Mouse (Mus musculus) midbrain, postnatal 0 days (tissue): ENCODE measurements around the gene Gpam. TPM values are rescaled to one million over a fixed set of nuclear protein-coding genes. Genes with fewer than 3 reads are reported as not detected.

Experiments
- ATAC-seq: fragments of 200-750 bp; cut with Nextera tagmentation; 2 replicates; pipeline ENCODE4 v1.8.0; 2017; ENCODE audit warnings: moderate number of reproducible peaks, mild to moderate bottlenecking, moderate TSS enrichment, moderate library complexity; ENCODE audit not compliant: low FRiP score
- DNase-seq: peaks from one replicate; pipeline ENCODE4 v3.0.0-alpha.2; 2015; ENCODE audit warnings: low spot score
- H3K27ac ChIP-seq: fragments of 300-500 bp; sonication (generic); 2 replicates; pipeline ENCODE4 v1.5.1; 2014; ENCODE audit warnings: low read depth, mild to moderate bottlenecking, low read length, mixed read lengths
- H3K27me3 ChIP-seq: fragments of 300-500 bp; sonication (generic); 2 replicates; pipeline ENCODE4 v1.6.1; 2014; ENCODE audit warnings: low read length, control low read depth, mixed read lengths; ENCODE audit not compliant: insufficient read depth
- H3K36me3 ChIP-seq: fragments of 300-500 bp; sonication (generic); 2 replicates; pipeline ENCODE4 v1.6.1; 2014; ENCODE audit warnings: low read length, control low read depth, mixed read lengths; ENCODE audit not compliant: insufficient read depth
- H3K4me1 ChIP-seq: fragments of 300-500 bp; sonication (generic); 2 replicates; pipeline ENCODE4 v1.6.1; 2014; ENCODE audit warnings: mild to moderate bottlenecking, control low read depth, antibody characterized with exemption, low read length, mixed read lengths; ENCODE audit not compliant: insufficient read depth
- H3K4me2 ChIP-seq: fragments of 300-500 bp; sonication (generic); 2 replicates; pipeline ENCODE4 v1.6.1; 2014; ENCODE audit warnings: low read depth, mild to moderate bottlenecking, low read length, mixed read lengths; ENCODE audit not compliant: poor library complexity, severe bottlenecking
- H3K4me3 ChIP-seq: fragments of 300-500 bp; sonication (generic); 2 replicates; pipeline ENCODE4 v1.5.1; 2014; ENCODE audit warnings: low read depth, mild to moderate bottlenecking, low read length, moderate library complexity
- H3K9ac ChIP-seq: fragments of 300-500 bp; sonication (generic); replicated peaks from 2 replicates; pipeline ENCODE4 v1.6.1; 2014; ENCODE audit warnings: mild to moderate bottlenecking, low read length, moderate library complexity, mixed read lengths; ENCODE audit not compliant: poor library complexity, severe bottlenecking
- H3K9me3 ChIP-seq: fragments of 300-500 bp; sonication (generic); 2 replicates; pipeline ENCODE4 v1.6.1; 2016; ENCODE audit warnings: low read length, control low read depth
- CTCF ChIP-seq: IDR thresholded peaks from 2 replicates; pipeline ENCODE4 v1.5.1; 2016; ENCODE audit warnings: antibody characterized with exemption, mild to moderate bottlenecking
- whole genome bisulfite sequencing: fragments of 180-500 bp; shearing (Covaris S2); extraction: QIAGEN DNeasy Blood & Tissue Kit; methylation state at CpG from one replicate; pipeline ENCODE4 v1.1.7; 2014; 5-methylcytosine and 5-hydroxymethylcytosine counted together
- polyA plus RNA-seq: library from polyadenylated mRNA; unstranded; fragments of >200 nt; fragmentation: Nextera tagmentation; extraction: Ambion mirVana; gene quantifications from 2 replicates; pipeline ENCODE4 v1.2.1, GENCODE M21; 2015
- total RNA-seq: library from RNA; depleted of rRNA; stranded (reverse); fragments of >200 nt; gene quantifications from 2 replicates; pipeline ENCODE4 v1.2.3, GENCODE M21; 2014

Gpam gene
- total and polyA plus RNA-seq, 2 experiments from 2014 or later: 23.6 to 81.1 TPM

- DNase-seq: no peak
These were observed 39.7 kb upstream of the Gpam start for GRCm38 (mm10) chr19:55166741-55167140.

GRCm38 (mm10) chr19:55165954-55166353 is 38.9 kb upstream of the Gpam start:
- H3K4me3 ChIP-seq: no peak overlapping the region
- 84% methylated on average over 4 of the region's 4 CpGs for WGBS
- no peak overlapping the region for H3K27ac ChIP-seq
- H3K27me3 ChIP-seq: no peaks in the 10 kb centered on the region
- H3K4me1 ChIP-seq: no peaks in the 10 kb centered on the region
- DNase-seq (no peak), ATAC-seq (no peak)
- TF ChIP-seq CTCF: no peak
- no peaks in the 10 kb centered on the region for H3K36me3 ChIP-seq
- H3K4me2 ChIP-seq: no peak overlapping the region
- no peak overlapping the region for H3K9ac ChIP-seq
- no peaks in the 10 kb centered on the region for H3K9me3 ChIP-seq

More at GRCm38 (mm10) chr19:55166741-55167140, 39.7 kb upstream of the Gpam start:
- ATAC-seq: no peak
- Histone ChIP-seq H3K36me3 (no peaks in the 10 kb centered on the region), H3K4me1 (no peaks in the 10 kb centered on the region), H3K4me2 (no peak overlapping the region), H3K9ac (no peak overlapping the region), H3K4me3 (no peak overlapping the region), H3K27me3 (no peaks in the 10 kb centered on the region), H3K27ac (no peak overlapping the region), H3K9me3 (no peaks in the 10 kb centered on the region)
- WGBS: 81% methylated on average over 2 of the region's 2 CpGs
- no peak for TF ChIP-seq CTCF

GRCm38 (mm10) chr19:55165183-55165865 is 38.3 kb upstream of the Gpam start:
- Histone ChIP-seq H3K9me3 (no peaks in the 10 kb centered on the region), H3K9ac (no peak overlapping the region), H3K4me1 (no peaks in the 10 kb centered on the region), H3K4me2 (no peak overlapping the region), H3K4me3 (no peak overlapping the region), H3K36me3 (no peaks in the 10 kb centered on the region), H3K27ac (no peak overlapping the region), H3K27me3 (no peaks in the 10 kb centered on the region)
- DNase-seq (no peak), ATAC-seq (no peak)
- no peak for TF ChIP-seq CTCF
- 81% methylated on average over 1 of the region's 1 CpGs for WGBS

GRCm38 (mm10) chr19:55164162-55164561 is 37.1 kb upstream of the Gpam start:
- no peak for TF ChIP-seq CTCF
- H3K27ac ChIP-seq: no peak overlapping the region
- ATAC-seq: no peak
- H3K4me2 ChIP-seq: no peak overlapping the region
- H3K27me3 ChIP-seq: no peaks in the 10 kb centered on the region
- H3K9me3 ChIP-seq: no peaks in the 10 kb centered on the region
- H3K9ac ChIP-seq: no peak overlapping the region
- H3K36me3 ChIP-seq: no peaks in the 10 kb centered on the region
- WGBS: 90% methylated on average over 1 of the region's 1 CpGs
- no peak overlapping the region for H3K4me3 ChIP-seq
- DNase-seq: no peak
- H3K4me1 ChIP-seq: no peaks in the 10 kb centered on the region

GRCm38 (mm10) chr19:55162271-55162670 is 35.2 kb upstream of the Gpam start:
- no peak for DNase-seq
- H3K9me3 ChIP-seq: no peaks in the 10 kb centered on the region
- H3K27ac ChIP-seq: no peak overlapping the region
- no peak overlapping the region for H3K4me3 ChIP-seq
- ATAC-seq: no peak
- no peaks in the 10 kb centered on the region for H3K4me1 ChIP-seq
- 70% methylated on average over 4 of the region's 4 CpGs for WGBS
- no peak for TF ChIP-seq CTCF
- no peaks in the 10 kb centered on the region for H3K36me3 ChIP-seq
- H3K27me3 ChIP-seq: no peaks in the 10 kb centered on the region
- H3K9ac ChIP-seq: no peak overlapping the region
- no peak overlapping the region for H3K4me2 ChIP-seq

- no peak for TF ChIP-seq CTCF
These were observed 32.8 kb upstream of the Gpam start for GRCm38 (mm10) chr19:55159826-55160225.

More at GRCm38 (mm10) chr19:55159826-55160225, 32.8 kb upstream of the Gpam start:
- Histone ChIP-seq H3K27me3 (no peaks in the 10 kb centered on the region), H3K9me3 (no peaks in the 10 kb centered on the region), H3K9ac (no peak overlapping the region), H3K4me3 (no peak overlapping the region), H3K36me3 (no peaks in the 10 kb centered on the region), H3K27ac (no peak overlapping the region), H3K4me1 (no peaks in the 10 kb centered on the region), H3K4me2 (no peak overlapping the region)
- WGBS: 88% methylated on average over 6 of the region's 6 CpGs
- DNase-seq: no peak
- ATAC-seq: no peak
